Mouse (Mus musculus): Measurements from ENCODE around the gene Cmip.

GRCm38 (mm10) chr8:117343484-117343883 lies 86.6 kb downstream of the Cmip start:
- TF ChIP-seq CTCF (IDR thresholded peaks at IDR 0.05; ENCODE audit: control insufficient read depth, insufficient read depth, low read length) (no peak), POLR2A (IDR thresholded peaks at IDR 0.05; ENCODE audit: borderline replicate concordance, control insufficient read depth, low read depth, low read length) (no peak)

Data from bone marrow, adult 2 months (tissue).